In the genomic region with DNA sequence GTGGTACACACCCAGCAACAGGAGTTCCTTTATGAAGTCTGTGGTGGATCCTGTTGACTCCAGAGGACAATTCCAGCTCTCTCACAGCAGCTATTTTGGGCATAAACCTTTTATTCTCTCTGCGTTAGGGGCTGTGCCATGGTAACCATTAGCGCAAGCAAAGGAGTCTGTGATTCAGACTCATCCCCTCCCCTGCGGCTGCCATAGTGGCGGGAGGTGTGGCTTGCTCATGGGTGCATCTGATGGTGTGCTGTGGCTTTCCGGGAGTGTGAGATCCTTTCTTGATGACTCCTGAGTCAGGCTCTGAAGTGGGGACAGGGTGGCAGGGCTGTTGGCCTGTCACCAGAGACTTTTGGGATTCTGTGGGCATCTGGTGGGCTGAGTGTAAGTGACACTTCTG, we compare ENCODE assay signal across 11 mouse cellular contexts. TPM values are rescaled to one million over a fixed set of nuclear protein-coding genes. Genes with fewer than 3 reads are reported as not detected.
A peak's percentile ranks its signal among the peaks of the same experiment; 100 is the strongest.
DNase-seq lines count a peak whose midpoint lies in the region; ATAC-seq lines count a peak whose summit lies in the region.
"Had no signal": no experiment of that assay in that cellular context is flagged by ENCODE, and none has a peak within 500 bp of the region (broad histone marks: within the 10 kb centered on the region; RNA-seq: fewer than 3 reads in every experiment).

No protein-coding gene starts in this region.

- peaks cover 88% of the 10 kb centered on the region for H3K4me1 ChIP-seq in heart, embryonic 13.5 days

- no peaks in the 10 kb centered on the region for H3K27me3 ChIP-seq in heart, embryonic 13.5 days (replicated peaks)
- H3K27me3 ChIP-seq: forebrain, embryonic 13.5 days had no signal

- no peak overlapping the region for H3K4me3 ChIP-seq in heart, embryonic 13.5 days
- H3K4me3 ChIP-seq: forebrain, embryonic 13.5 days had no signal

- no peaks in the 10 kb centered on the region for H3K36me3 ChIP-seq in heart, embryonic 13.5 days

- peak overlapping the region; percentile 28 for H3K27ac ChIP-seq in heart, embryonic 13.5 days (replicated peaks)
- H3K27ac ChIP-seq: forebrain, embryonic 13.5 days had no signal

- H3K9ac ChIP-seq in heart, embryonic 13.5 days, result no peak overlapping the region; the same call in 1 of the 2 replicates
- H3K9ac ChIP-seq: forebrain, embryonic 13.5 days; liver, postnatal 0 days had no signal

- ATAC-seq in heart, embryonic 13.5 days (ENCODE audit: extremely low read depth, insufficient number of reproducible peaks, low FRiP score, low TSS enrichment), result no peak
- ATAC-seq: forebrain, embryonic 13.5 days; liver, postnatal 0 days had no signal

- 58% methylated on average over 5 of the region's 5 CpGs for WGBS in heart, embryonic 13.5 days

- DNase-seq in heart, adult 18-20 months, result no peak
- peak; percentile 32 for DNase-seq in thymus, postnatal 0 days (ENCODE audit: low spot score)
- DNase-seq in thymus, adult 18-20 months, result no peak
- DNase-seq in induced T-regulatory cell, adult 2 months (ENCODE audit: low read depth), result peak; percentile 57
- DNase-seq in c-Kit-positive CD71-positive TER-119-positive erythroid progenitor cells, embryonic 14.5 days (ENCODE audit: low spot score), result no peak
- no peak for DNase-seq in lung, postnatal 36 days
- DNase-seq: kidney, adult 11 months; liver, postnatal 0 days had no signal

- H3K9me3 ChIP-seq in heart, embryonic 13.5 days, result no peaks in the 10 kb centered on the region
- H3K9me3 ChIP-seq: forebrain, embryonic 13.5 days had no signal

- no peak overlapping the region for H3K4me2 ChIP-seq in heart, embryonic 13.5 days
- H3K4me2 ChIP-seq: forebrain, embryonic 13.5 days; midbrain, embryonic 11.5 days had no signal

RNA-seq across cellular contexts. Expression of a gene that starts 17.6 kb away (rescaled TPM):
- 94.2 and 108 TPM in 2 replicates for polyA plus RNA-seq in heart, embryonic 13.5 days (2015; fragmentation: Nextera tagmentation; extraction: Ambion mirVana)
- 10 to 100 TPM; 38.8 to 42.4 TPM for total RNA-seq in heart, adult 18-20 months (2021)
- polyA plus RNA-seq in thymus, postnatal 0 days (2015; fragmentation: Nextera tagmentation; extraction: Ambion mirVana), result 86.5 and 86.6 TPM in 2 replicates

Comparison
In these comparisons a context has a peak if more than half of its experiments do, and no peak if none do; other contexts are left out.
1. DNase-seq: peak in thymus, postnatal 0 days (single experiment) and induced T-regulatory cell, adult 2 months (single experiment); none in heart, adult 18-20 months (0 of 2), thymus, adult 18-20 months (0 of 2), c-Kit-positive CD71-positive TER-119-positive erythroid progenitor cells, embryonic 14.5 days (single experiment) and lung, postnatal 36 days (single experiment).